Mouse (Mus musculus) embryonic fibroblast, embryonic 13.5 days (primary cell): ENCODE results near the gene Tcte1.

ENCODE experiments used
- CTCF ChIP-seq: IDR thresholded peaks from 2 replicates; pipeline ENCODE4 v1.5.1; 2011; ENCODE audit warnings: mild to moderate bottlenecking, control low read depth, low read length, moderate library complexity, borderline replicate concordance; ENCODE audit not compliant: insufficient read depth
- POLR2A ChIP-seq: IDR thresholded peaks from 2 replicates; pipeline ENCODE4 v1.6.1; 2011; ENCODE audit warnings: low read depth, mild to moderate bottlenecking, control low read depth, low read length, moderate library complexity

GRCm38 (mm10) chr17:45526571-45526970 lies 3.3 kb downstream of the Tcte1 start:
- TF ChIP-seq CTCF: no peak
- no peak for TF ChIP-seq POLR2A
